Mouse (Mus musculus): ENCODE data around the gene Spata5. TPM values are rescaled to one million over a fixed set of nuclear protein-coding genes. Genes with fewer than 3 reads are reported as not detected.

Spata5 gene
- polyA plus RNA-seq, 1 experiment, result 1.0 TPM

- no peak overlapping the region for H3K27ac ChIP-seq (ENCODE audit: insufficient read depth, low read depth, low read length)
- H3K36me3 ChIP-seq (ENCODE audit: control insufficient read depth, insufficient read depth, low read length), result no peaks in the 10 kb centered on the region; the same call in 1 of the 2 replicates
- no peaks in the 10 kb centered on the region for H3K27me3 ChIP-seq (ENCODE audit: control insufficient read depth, insufficient read depth, low read length)
- no peaks in the 10 kb centered on the region for H3K4me1 ChIP-seq (ENCODE audit: control insufficient read depth, insufficient read depth, insufficient read length, low read length)
- 87% methylated on average over 1 of the region's 1 CpGs for WGBS
- TF ChIP-seq CTCF (IDR thresholded peaks at IDR 0.05; ENCODE audit: extremely low read depth, insufficient read length, insufficient replicate concordance, low read depth, low read length), result no peak
- TF ChIP-seq POLR2A (IDR thresholded peaks at IDR 0.05; ENCODE audit: low read depth, low read length), result no peak
- H3K4me3 ChIP-seq (ENCODE audit: low read depth, low read length), result no peak overlapping the region
These were observed 147.8 kb downstream of the Spata5 start for GRCm38 (mm10) chr3:37567505-37567904.

- TF ChIP-seq CTCF (IDR thresholded peaks at IDR 0.05; ENCODE audit: extremely low read depth, insufficient read length, insufficient replicate concordance, low read depth, low read length), result no peak
- TF ChIP-seq POLR2A (IDR thresholded peaks at IDR 0.05; ENCODE audit: low read depth, low read length), result no peak
- no peaks in the 10 kb centered on the region for H3K4me1 ChIP-seq (ENCODE audit: control insufficient read depth, insufficient read depth, insufficient read length, low read length)
- no peaks in the 10 kb centered on the region; the same call in 1 of the 2 replicates for H3K36me3 ChIP-seq (ENCODE audit: control insufficient read depth, insufficient read depth, low read length)
- no peak overlapping the region for H3K27ac ChIP-seq (ENCODE audit: insufficient read depth, low read depth, low read length)
- H3K27me3 ChIP-seq (ENCODE audit: control insufficient read depth, insufficient read depth, low read length), result no peaks in the 10 kb centered on the region
- no peak overlapping the region for H3K4me3 ChIP-seq (ENCODE audit: low read depth, low read length)
- WGBS, result 90% methylated on average over 1 of the region's 1 CpGs
These were observed 149.1 kb downstream of the Spata5 start for GRCm38 (mm10) chr3:37568780-37569179.

- no peaks in the 10 kb centered on the region for H3K4me1 ChIP-seq (ENCODE audit: control insufficient read depth, insufficient read depth, insufficient read length, low read length)
- H3K36me3 ChIP-seq (ENCODE audit: control insufficient read depth, insufficient read depth, low read length), result no peaks in the 10 kb centered on the region; the same call in 1 of the 2 replicates
- no peak overlapping the region for H3K27ac ChIP-seq (ENCODE audit: insufficient read depth, low read depth, low read length)
- no peaks in the 10 kb centered on the region for H3K27me3 ChIP-seq (ENCODE audit: control insufficient read depth, insufficient read depth, low read length)
- H3K4me3 ChIP-seq (ENCODE audit: low read depth, low read length), result no peak overlapping the region
- no peak for TF ChIP-seq CTCF (IDR thresholded peaks at IDR 0.05; ENCODE audit: extremely low read depth, insufficient read length, insufficient replicate concordance, low read depth, low read length)
- TF ChIP-seq POLR2A (IDR thresholded peaks at IDR 0.05; ENCODE audit: low read depth, low read length), result no peak
- whole genome bisulfite sequencing, result 88% methylated on average over 22 of the region's 22 CpGs
These were observed 150.2 kb downstream of the Spata5 start for GRCm38 (mm10) chr3:37569661-37570566.

- Histone ChIP-seq H3K27me3 (ENCODE audit: control insufficient read depth, insufficient read depth, low read length) (no peaks in the 10 kb centered on the region), H3K36me3 (ENCODE audit: control insufficient read depth, insufficient read depth, low read length) (peaks cover 2% of the 10 kb centered on the region; the same call in 1 of the 2 replicates), H3K27ac (ENCODE audit: insufficient read depth, low read depth, low read length) (no peak overlapping the region), H3K4me1 (ENCODE audit: control insufficient read depth, insufficient read depth, insufficient read length, low read length) (no peaks in the 10 kb centered on the region), H3K4me3 (ENCODE audit: low read depth, low read length) (no peak overlapping the region)
- WGBS, result 75% methylated on average over 4 of the region's 4 CpGs
- TF ChIP-seq CTCF (IDR thresholded peaks at IDR 0.05; ENCODE audit: extremely low read depth, insufficient read length, insufficient replicate concordance, low read depth, low read length) (no peak), POLR2A (IDR thresholded peaks at IDR 0.05; ENCODE audit: low read depth, low read length) (no peak)
These were observed 151.9 kb downstream of the Spata5 start for GRCm38 (mm10) chr3:37571633-37572032.

- no peak overlapping the region for H3K27ac ChIP-seq (ENCODE audit: insufficient read depth, low read depth, low read length)
- no peak overlapping the region for H3K4me3 ChIP-seq (ENCODE audit: low read depth, low read length)
- no peaks in the 10 kb centered on the region for H3K27me3 ChIP-seq (ENCODE audit: control insufficient read depth, insufficient read depth, low read length)
- peaks cover 2% of the 10 kb centered on the region; the same call in 1 of the 2 replicates for H3K36me3 ChIP-seq (ENCODE audit: control insufficient read depth, insufficient read depth, low read length)
- H3K4me1 ChIP-seq (ENCODE audit: control insufficient read depth, insufficient read depth, insufficient read length, low read length), result no peaks in the 10 kb centered on the region
- no peak for TF ChIP-seq POLR2A (IDR thresholded peaks at IDR 0.05; ENCODE audit: low read depth, low read length)
- no peak for TF ChIP-seq CTCF (IDR thresholded peaks at IDR 0.05; ENCODE audit: extremely low read depth, insufficient read length, insufficient replicate concordance, low read depth, low read length)
- 91% methylated on average over 6 of the region's 6 CpGs for WGBS
These were observed 152.4 kb downstream of the Spata5 start for GRCm38 (mm10) chr3:37572066-37572465.

GRCm38 (mm10) chr3:37576840-37577239, 157.1 kb downstream of the Spata5 start:
- 96% methylated on average over 6 of the region's 6 CpGs for WGBS
- Histone ChIP-seq H3K4me3 (ENCODE audit: low read depth, low read length) (no peak overlapping the region), H3K4me1 (ENCODE audit: control insufficient read depth, insufficient read depth, insufficient read length, low read length) (no peaks in the 10 kb centered on the region), H3K27me3 (ENCODE audit: control insufficient read depth, insufficient read depth, low read length) (no peaks in the 10 kb centered on the region), H3K27ac (ENCODE audit: insufficient read depth, low read depth, low read length) (no peak overlapping the region), H3K36me3 (ENCODE audit: control insufficient read depth, insufficient read depth, low read length) (peaks cover 9% of the 10 kb centered on the region)
- TF ChIP-seq CTCF (IDR thresholded peaks at IDR 0.05; ENCODE audit: extremely low read depth, insufficient read length, insufficient replicate concordance, low read depth, low read length), result no peak

- TF ChIP-seq POLR2A (IDR thresholded peaks at IDR 0.05; ENCODE audit: low read depth, low read length) (no peak), CTCF (IDR thresholded peaks at IDR 0.05; ENCODE audit: extremely low read depth, insufficient read length, insufficient replicate concordance, low read depth, low read length) (no peak)
- H3K27ac ChIP-seq (ENCODE audit: insufficient read depth, low read depth, low read length), result no peak overlapping the region
- H3K4me1 ChIP-seq (ENCODE audit: control insufficient read depth, insufficient read depth, insufficient read length, low read length), result no peaks in the 10 kb centered on the region
- H3K4me3 ChIP-seq (ENCODE audit: low read depth, low read length), result no peak overlapping the region
- H3K27me3 ChIP-seq (ENCODE audit: control insufficient read depth, insufficient read depth, low read length), result no peaks in the 10 kb centered on the region
- H3K36me3 ChIP-seq (ENCODE audit: control insufficient read depth, insufficient read depth, low read length), result peaks cover 9% of the 10 kb centered on the region
- WGBS, result 91% methylated on average over 3 of the region's 3 CpGs
These were observed 158.0 kb downstream of the Spata5 start for GRCm38 (mm10) chr3:37577706-37578105.

All from small intestine, adult 2 months (tissue).